Comparison of ENCODE assay signal across 9 mouse cellular contexts in genomic region chr4:154570451-154570881, GRCm38 (mm10).
DNase-seq lines count a peak whose midpoint lies in the region; ATAC-seq and TF ChIP-seq lines count a peak whose summit lies in the region.
"Had no signal": no experiment of that assay in that cellular context is flagged by ENCODE, and none has a peak within 500 bp of the region (broad histone marks: within the 10 kb centered on the region; RNA-seq: fewer than 3 reads in every experiment).

No protein-coding gene starts in this region.

- H3K27me3 ChIP-seq in hindbrain, embryonic 14.5 days (ENCODE audit: control insufficient read depth, insufficient read depth, low read length), result peaks cover 5% of the 10 kb centered on the region; the same call in 1 of the 2 replicates
- H3K27me3 ChIP-seq in midbrain, embryonic 14.5 days (ENCODE audit: control insufficient read depth, insufficient read depth, low read length), result no peaks in the 10 kb centered on the region

- no peak for TF ChIP-seq CTCF in cortical plate, adult 2 months (IDR thresholded peaks at IDR 0.05; ENCODE audit: extremely low read depth, insufficient read depth, low read length)
- TF ChIP-seq CTCF in lung, adult 2 months (IDR thresholded peaks at IDR 0.05; ENCODE audit: insufficient read depth, low read length), result no peak

- WGBS in hindbrain, embryonic 14.5 days, result 16% methylated on average over 10 of the region's 10 CpGs
- 15% methylated on average over 10 of the region's 10 CpGs for WGBS in midbrain, embryonic 14.5 days
- WGBS in lung, adult 2 months, result 38% methylated on average over 10 of the region's 10 CpGs

- H3K36me3 ChIP-seq in hindbrain, embryonic 14.5 days (replicated peaks; ENCODE audit: control insufficient read depth, insufficient read depth), result no peaks in the 10 kb centered on the region
- no peaks in the 10 kb centered on the region for H3K36me3 ChIP-seq in midbrain, embryonic 14.5 days (ENCODE audit: control insufficient read depth, insufficient read depth, low read length)

- no peaks in the 10 kb centered on the region for H3K9me3 ChIP-seq in hindbrain, embryonic 14.5 days (ENCODE audit: control insufficient read depth, low read length)
- H3K9me3 ChIP-seq in midbrain, embryonic 14.5 days (ENCODE audit: control insufficient read depth, low read length), result no peaks in the 10 kb centered on the region

- H3K27ac ChIP-seq in cortical plate, adult 2 months (ENCODE audit: insufficient read depth, low read length), result peak overlapping the region; percentile 69; the same call in 1 of the 2 replicates
- no peak overlapping the region for H3K27ac ChIP-seq in hindbrain, embryonic 14.5 days
- H3K27ac ChIP-seq in midbrain, embryonic 14.5 days (replicated peaks; ENCODE audit: low read depth, low read length), result no peak overlapping the region

- H3K4me2 ChIP-seq in hindbrain, embryonic 14.5 days (replicated peaks), result no peak overlapping the region
- H3K4me2 ChIP-seq in midbrain, embryonic 14.5 days (ENCODE audit: low read length), result no peak overlapping the region

- no peak overlapping the region for H3K4me3 ChIP-seq in cortical plate, adult 2 months (ENCODE audit: insufficient read depth, low read length)
- H3K4me3 ChIP-seq in hindbrain, embryonic 14.5 days (replicated peaks; ENCODE audit: low read length), result no peak overlapping the region
- H3K4me3 ChIP-seq in midbrain, embryonic 14.5 days (replicated peaks; ENCODE audit: low read depth, low read length), result no peak overlapping the region
- no peak overlapping the region for H3K4me3 ChIP-seq in lung, adult 2 months (replicated peaks; ENCODE audit: extremely low read depth, low read depth, low read length)

- H3K9ac ChIP-seq in hindbrain, embryonic 14.5 days, result no peak overlapping the region
- H3K9ac ChIP-seq in midbrain, embryonic 14.5 days (replicated peaks; ENCODE audit: low read length), result no peak overlapping the region

- DNase-seq in embryo, embryonic 9.5 days (ENCODE audit: extremely low spot score), result peak; percentile 75
- DNase-seq in hindbrain, embryonic 14.5 days (ENCODE audit: low spot score), result no peak
- DNase-seq in midbrain, embryonic 14.5 days, result no peak
- DNase-seq in lung, adult 2 months, result no peak
- DNase-seq in MN1 (ENCODE audit: low spot score), result no peak
- DNase-seq in lung, postnatal 10 days, result no peak
- DNase-seq: gastrocnemius, postnatal 25 days; thymus, postnatal 25 days had no signal

- H3K4me1 ChIP-seq in cortical plate, adult 2 months (ENCODE audit: control insufficient read depth, insufficient read depth, low read length), result no peaks in the 10 kb centered on the region
- H3K4me1 ChIP-seq in hindbrain, embryonic 14.5 days (replicated peaks; ENCODE audit: control insufficient read depth, insufficient read depth, low read length), result peaks cover 40% of the 10 kb centered on the region
- H3K4me1 ChIP-seq in midbrain, embryonic 14.5 days (ENCODE audit: control insufficient read depth, insufficient read depth, low read length), result peaks cover 29% of the 10 kb centered on the region
- peaks cover 3% of the 10 kb centered on the region; the same call in 1 of the 2 replicates for H3K4me1 ChIP-seq in lung, adult 2 months (ENCODE audit: control insufficient read depth, insufficient read depth, low read length)

- ATAC-seq in hindbrain, embryonic 14.5 days (ENCODE audit: low FRiP score), result peak; percentile 38; the same call in 1 of the 2 replicates
- ATAC-seq in midbrain, embryonic 14.5 days (ENCODE audit: low FRiP score, low TSS enrichment), result 0 out of 2 replicates have a peak, but pooled peaks have one; percentile 36

- no peak for TF ChIP-seq POLR2A in cortical plate, adult 2 months (IDR thresholded peaks at IDR 0.05; ENCODE audit: extremely low read depth, insufficient read depth, low read length)
- TF ChIP-seq POLR2A in lung, adult 2 months (IDR thresholded peaks at IDR 0.05; ENCODE audit: borderline replicate concordance, extremely low read depth, low read depth, low read length), result no peak
